Mouse (Mus musculus) neural tube, embryonic 12.5 days (tissue): Measurements from ENCODE around the gene Vmn1r76. TPM values are rescaled to one million over a fixed set of nuclear protein-coding genes. Genes with fewer than 3 reads are reported as not detected.

Source experiments
- ATAC-seq: fragments of 200-750 bp; cut with Nextera tagmentation; 2 replicates; pipeline ENCODE4 v1.8.0; 2017; ENCODE audit warnings: low read depth, mild to moderate bottlenecking, moderate TSS enrichment, moderate library complexity; ENCODE audit not compliant: low FRiP score
- H3K27ac ChIP-seq: fragments of 300-500 bp; sonication (generic); 2 replicates; pipeline ENCODE4 v1.5.1; 2016
- H3K27me3 ChIP-seq: fragments of 300-500 bp; sonication (generic); replicated peaks from 2 replicates; pipeline ENCODE4 v1.6.1; 2016; ENCODE audit warnings: mild to moderate bottlenecking
- H3K36me3 ChIP-seq: fragments of 300-500 bp; sonication (generic); 2 replicates; pipeline ENCODE4 v1.6.1; 2016; ENCODE audit warnings: mild to moderate bottlenecking
- H3K4me1 ChIP-seq: fragments of 300-500 bp; sonication (generic); 2 replicates; pipeline ENCODE4 v1.6.1; 2016
- H3K4me2 ChIP-seq: fragments of 300-500 bp; sonication (generic); replicated peaks from 2 replicates; pipeline ENCODE4 v1.6.1; 2016; ENCODE audit warnings: mild to moderate bottlenecking
- H3K4me3 ChIP-seq: fragments of 300-500 bp; sonication (generic); 2 replicates; pipeline ENCODE4 v1.5.1; 2016
- H3K9ac ChIP-seq: fragments of 300-500 bp; sonication (generic); 2 replicates; pipeline ENCODE4 v1.6.1; 2016; ENCODE audit warnings: mild to moderate bottlenecking
- H3K9me3 ChIP-seq: fragments of 300-500 bp; sonication (generic); 2 replicates; pipeline ENCODE4 v1.6.1; 2016; ENCODE audit warnings: mild to moderate bottlenecking
- WGBS: fragments of 180-500 bp; shearing (Covaris S2); methylation state at CpG from one replicate; pipeline ENCODE4 v1.1.7; 2016; 5-methylcytosine and 5-hydroxymethylcytosine counted together
- polyA plus RNA-seq: library from polyadenylated mRNA; unstranded; fragments of >200 nt; fragmentation: Nextera tagmentation; extraction: Ambion mirVana; gene quantifications from 2 replicates; pipeline ENCODE4 v1.2.1, GENCODE M21; 2016

Vmn1r76 gene
- not detected in 2 replicates for polyA plus RNA-seq

GRCm38 (mm10) chr7:11938113-11938512 lies at the start of gene Vmn1r76:
Vmn1r76 (minus strand) TSS chr7:11938213.
- no peak within 1 kb of the TSS for H3K9ac ChIP-seq
- H3K4me1 ChIP-seq, result no peaks in the 10 kb centered on the region
- no peak within 1 kb of the TSS for H3K4me2 ChIP-seq
- no peak for ATAC-seq
- no peaks in the 10 kb centered on the region for H3K27me3 ChIP-seq
- no peaks in the 10 kb centered on the region for H3K36me3 ChIP-seq
- peaks cover 17% of the 10 kb centered on the region for H3K9me3 ChIP-seq
- no peak within 1 kb of the TSS for H3K4me3 ChIP-seq
- H3K27ac ChIP-seq, result no peak within 1 kb of the TSS

GRCm38 (mm10) chr7:11972611-11973010 lies 34.6 kb upstream of the Vmn1r76 start:
- Histone ChIP-seq H3K4me2 (no peak overlapping the region), H3K4me3 (no peak overlapping the region), H3K27ac (no peak overlapping the region), H3K9me3 (peaks cover 16% of the 10 kb centered on the region; the same call in 1 of the 2 replicates), H3K4me1 (no peaks in the 10 kb centered on the region), H3K36me3 (no peaks in the 10 kb centered on the region), H3K9ac (no peak overlapping the region), H3K27me3 (no peaks in the 10 kb centered on the region)
- no peak for ATAC-seq

GRCm38 (mm10) chr7:11947991-11948390 lies 10.0 kb upstream of the Vmn1r76 start:
- 69% methylated on average over 3 of the region's 3 CpGs for WGBS
- H3K27me3 ChIP-seq, result no peaks in the 10 kb centered on the region
- H3K27ac ChIP-seq, result no peak overlapping the region
- no peak for ATAC-seq
- H3K4me2 ChIP-seq, result no peak overlapping the region
- H3K36me3 ChIP-seq, result no peaks in the 10 kb centered on the region
- no peak overlapping the region for H3K4me3 ChIP-seq
- no peaks in the 10 kb centered on the region for H3K4me1 ChIP-seq
- H3K9me3 ChIP-seq, result peaks cover 35% of the 10 kb centered on the region
- no peak overlapping the region for H3K9ac ChIP-seq

- H3K4me3 ChIP-seq, result no peak within 1 kb of the TSS
- no peaks in the 10 kb centered on the region for H3K36me3 ChIP-seq
- H3K27ac ChIP-seq, result no peak within 1 kb of the TSS
- no peak within 1 kb of the TSS for H3K4me2 ChIP-seq
- no peak for ATAC-seq
- H3K4me1 ChIP-seq, result no peaks in the 10 kb centered on the region
- H3K9ac ChIP-seq, result no peak within 1 kb of the TSS
- H3K9me3 ChIP-seq, result peaks cover 14% of the 10 kb centered on the region
- no peaks in the 10 kb centered on the region for H3K27me3 ChIP-seq
Measured at GRCm38 (mm10) chr7:11874330-11874729, 63.7 kb downstream of the Vmn1r76 start, which contains the start of gene Vmn1r75. Vmn1r75 (plus strand) TSS chr7:11874630.

Other genes starting within 250 kb of the Vmn1r76 start
- not detected in 2 replicates for gene Vmn1r73, start 207.9 kb downstream of the Vmn1r76 start, polyA plus RNA-seq
- gene Vmn1r74, start 104.2 kb downstream of the Vmn1r76 start, polyA plus RNA-seq, result not detected in 2 replicates
- not detected in 2 replicates for gene Vmn1r75, start 63.6 kb downstream of the Vmn1r76 start, polyA plus RNA-seq
- not detected in 2 replicates for gene Vmn1r77, start 98.5 kb upstream of the Vmn1r76 start, polyA plus RNA-seq
- not detected in 2 replicates for gene Vmn1r78, start 212.0 kb upstream of the Vmn1r76 start, polyA plus RNA-seq
- gene Vmn1r79, start 233.1 kb upstream of the Vmn1r76 start, polyA plus RNA-seq, result not detected in 2 replicates